Mouse (Mus musculus) cerebellum, adult 2 months (tissue): Measurements from ENCODE around the gene Trap1.

Experiments used
- CTCF ChIP-seq: fragments of 200-500 bp; IDR thresholded peaks from 2 replicates; pipeline ENCODE4 v1.5.1; 2011; ENCODE audit warnings: low read depth, mild to moderate bottlenecking, control low read depth, low read length, moderate library complexity, borderline replicate concordance; ENCODE audit not compliant: insufficient read depth
- POLR2A ChIP-seq: fragments of 200-500 bp; IDR thresholded peaks from 2 replicates; pipeline ENCODE4 v1.6.1; 2011; ENCODE audit warnings: low read length, control low read depth, borderline replicate concordance; ENCODE audit not compliant: insufficient read depth

DNA sequence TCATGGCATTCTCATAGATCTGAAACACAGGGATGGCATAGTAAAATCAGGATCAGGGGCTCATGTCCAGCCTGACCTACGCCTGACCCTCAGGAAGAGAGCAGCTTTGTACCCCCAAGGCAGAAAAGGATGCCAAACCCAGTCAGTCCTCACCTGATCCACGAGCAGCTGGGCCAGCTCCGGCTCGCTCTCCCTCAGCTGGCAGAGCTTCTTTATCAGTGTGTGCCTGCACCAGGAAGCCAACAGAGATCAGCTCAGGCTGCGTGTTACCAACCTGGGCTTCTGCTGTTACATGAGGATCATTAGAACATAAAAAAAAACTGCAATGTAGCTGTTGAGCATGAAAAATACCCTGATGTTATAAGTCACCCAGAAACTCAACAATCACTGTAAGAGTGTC lies 37.4 kb downstream of the Trap1 start:
- TF ChIP-seq CTCF (no peak), POLR2A (no peak)
